Mouse (Mus musculus) embryonic stem cell, embryonic (primary cell): ENCODE measurements around the gene Rrp36.

ENCODE experiments used
- CTCF ChIA-PET, 4 experiments: fragments of 300-600 bp in 2 of 4; fragments of 350-600 bp in 2 of 4; sonication (Branson Sonifier 250); formaldehyde crosslinking; loops; one replicate each; lab custom pipeline; 2022; ENCODE audit warnings: inconsistent platforms in 2 of 4; lab: Charles Lee
- POLR2A ChIA-PET, 4 experiments: fragments of 300-600 bp in 2 of 4; fragments of 350-600 bp in 2 of 4; sonication (Branson Sonifier 250); formaldehyde crosslinking; loops; one replicate each; lab custom pipeline; 2022; ENCODE audit warnings: antibody characterized with exemption in 4 of 4, inconsistent platforms in 1 of 4; lab: Charles Lee

Gene Rrp36

GRCm38 (mm10) chr17:46674530-46675283 is 555 bp upstream of the Rrp36 start:
- ChIA-PET CTCF (interaction anchor here in 2 of 4 experiments (0.6 to 1.5 kb wide), 6 partner anchors 8 to 126 kb away, joined by 3 to 5 read pairs (median 4); no protein-coding TSS in a partner anchor), POLR2A (interaction anchor here in 3 of 4 experiments (0.6 to 3.0 kb wide), 39 partner anchors 8 to 846 kb away, joined by 3 to 26 read pairs (median 4); partner anchors contain the start of genes Cnpy3 (in 2 of the 3), Cul7 (in 2 of the 3), Ppp2r5d (in 2 of the 3) and Klc4 (in 1 of the 3))

GRCm38 (mm10) chr17:46669911-46670310 is 4.2 kb downstream of the Rrp36 start:
- CTCF ChIA-PET, result interaction anchor here in 3 of 4 experiments (0.6 to 1.9 kb wide), 5 partner anchors 13 to 298 kb away, joined by 3 to 6 read pairs (median 3); no protein-coding TSS in a partner anchor
- POLR2A ChIA-PET, result interaction anchor here in 3 of 4 experiments (0.6 to 10.4 kb wide), 8 partner anchors 9 to 117 kb away, joined by 3 to 84 read pairs (median 9); partner anchors contain the start of genes Klhdc3 (in 2 of the 3), Mea1 (in 2 of the 3) and 2310039H08Rik (in 1 of the 3)

- ChIA-PET POLR2A (interaction anchor here in 3 of 4 experiments (0.9 to 10.4 kb wide), 21 partner anchors 8 to 147 kb away, joined by 3 to 84 read pairs (median 4); partner anchors contain the start of genes Klhdc3 (in 2 of the 3), Mea1 (in 2 of the 3), Cul7 (in 1 of the 3) and Ppp2r5d (in 1 of the 3)), CTCF (interaction anchor here (0.5 to 1.6 kb wide), 7 partner anchors 20 to 1765 kb away, joined by 3 to 5 read pairs (median 3); partner anchors contain the start of gene Apobec2 (in 1 of the 4))
Measured at GRCm38 (mm10) chr17:46667712-46668111, 6.4 kb downstream of the Rrp36 start.

DNA sequence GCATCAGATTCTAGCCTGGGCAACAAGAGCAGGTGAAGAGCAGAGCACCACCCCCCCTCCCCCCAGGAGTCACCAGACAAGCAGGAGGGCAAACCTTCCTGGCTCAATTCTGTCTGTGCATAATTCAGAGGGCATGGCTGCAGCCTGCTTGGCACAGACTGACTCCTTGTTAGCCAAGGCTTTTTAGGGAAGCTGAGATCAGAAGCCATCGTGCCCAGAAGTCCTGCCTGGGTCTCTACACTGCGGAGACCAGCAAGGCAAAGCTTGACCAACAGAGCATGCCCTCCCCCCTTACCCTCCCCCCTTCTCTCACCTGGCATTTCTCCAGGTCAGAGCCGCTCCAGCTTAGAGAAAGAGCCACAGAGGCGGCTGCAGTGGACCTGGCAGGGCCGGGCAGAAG is 11.4 kb downstream of the Rrp36 start:
- ChIA-PET POLR2A (interaction anchor here in 2 of 4 experiments (0.6 to 2.4 kb wide), 7 partner anchors 10 to 178 kb away, joined by 3 to 12 read pairs (median 3); partner anchors contain the start of genes Cul7 (in 1 of the 2) and Ppp2r5d (in 1 of the 2)), CTCF (interaction anchor here in 2 of 4 experiments (0.6 kb wide), 3 partner anchors 34 to 291 kb away, joined by 3 to 10 read pairs (median 6); partner anchors contain the start of gene Ptk7 (in 1 of the 2))

DNA sequence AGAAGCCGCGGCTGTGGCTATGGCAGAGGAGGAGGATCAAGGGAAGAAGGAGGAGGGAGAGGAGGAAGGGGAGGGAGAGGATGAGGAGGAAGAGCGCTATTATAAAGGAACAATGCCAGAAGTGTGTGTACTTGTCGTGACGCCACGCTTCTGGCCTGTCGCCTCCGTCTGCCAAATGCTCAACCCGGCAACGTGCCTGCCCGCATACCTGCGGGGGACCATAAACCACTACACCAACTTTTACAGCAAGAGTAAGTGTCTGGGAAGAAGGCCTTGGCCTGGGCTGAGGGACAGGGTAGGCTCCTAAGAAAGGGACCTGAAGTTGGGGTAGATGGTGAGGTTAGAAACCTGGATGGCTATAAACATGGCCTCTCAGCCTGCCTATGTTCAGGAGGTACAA is 12.2 kb downstream of the Rrp36 start:
- ChIA-PET CTCF (interaction anchor here in 1 of 4 experiments (0.7 kb wide), 1 partner anchor 205 kb away, joined by 3 read pairs; no protein-coding TSS in a partner anchor), POLR2A (interaction anchor here in 3 of 4 experiments (0.6 to 2.4 kb wide), 4 partner anchors 9 to 120 kb away, joined by 3 to 12 read pairs (median 4); partner anchors contain the start of genes Cul7 (in 1 of the 3), Ppp2r5d (in 1 of the 3) and Rpl7l1 (in 1 of the 3))

- ChIA-PET POLR2A (interaction anchor here in 2 of 4 experiments (0.6 to 2.5 kb wide), 5 partner anchors 8 to 197 kb away, joined by 3 to 16 read pairs (median 6); partner anchors contain the start of genes Bicral (in 1 of the 2), Cul7 (in 1 of the 2) and Mea1 (in 1 of the 2)), CTCF (no interaction called here)
Measured at GRCm38 (mm10) chr17:46661351-46661750, 12.8 kb downstream of the Rrp36 start.

DNA sequence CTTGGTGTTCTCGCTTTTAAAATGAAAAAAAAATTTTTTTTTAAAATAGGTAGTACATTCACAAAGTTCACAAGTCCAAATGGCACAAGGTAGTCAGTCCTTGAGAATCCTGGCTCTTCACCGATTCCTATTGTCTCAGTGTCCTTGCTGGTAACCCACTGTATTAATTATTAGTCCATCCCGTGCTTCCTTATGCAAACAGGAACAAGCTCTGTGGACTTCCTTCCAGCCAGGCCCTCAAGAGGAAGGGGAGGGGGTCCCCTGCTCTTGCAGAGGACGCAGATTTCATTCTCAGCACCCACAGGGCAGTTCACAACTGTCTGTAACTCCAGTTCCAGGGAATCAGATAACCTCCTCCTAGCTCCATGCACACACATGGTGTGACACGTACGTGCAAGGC is 18.1 kb downstream of the Rrp36 start:
- ChIA-PET CTCF (interaction anchor here in 3 of 4 experiments (0.6 to 1.3 kb wide), 5 partner anchors 19 to 763 kb away, joined by 3 to 13 read pairs (median 3); partner anchors contain the start of gene Tjap1 (in 1 of the 3)), POLR2A (interaction anchor here in 3 of 4 experiments (0.6 to 2.4 kb wide), 9 partner anchors 9 to 118 kb away, joined by 3 to 13 read pairs (median 6); partner anchors contain the start of gene Mea1 (in 1 of the 3))

- ChIA-PET CTCF (interaction anchor here in 2 of 4 experiments (0.6 to 1.8 kb wide), 4 partner anchors 8 to 676 kb away, joined by 3 to 17 read pairs (median 4); no protein-coding TSS in a partner anchor), POLR2A (interaction anchor here in 3 of 4 experiments (0.6 to 3.2 kb wide), 26 partner anchors 10 to 684 kb away, joined by 3 to 17 read pairs (median 4); partner anchors contain the start of genes Ppp2r5d (in 2 of the 3), Rrp36 (in 2 of the 3), Klhdc3 (in 1 of the 3) and Mea1 (in 1 of the 3))
Measured at GRCm38 (mm10) chr17:46651755-46652547, 22.2 kb downstream of the Rrp36 start.

DNA sequence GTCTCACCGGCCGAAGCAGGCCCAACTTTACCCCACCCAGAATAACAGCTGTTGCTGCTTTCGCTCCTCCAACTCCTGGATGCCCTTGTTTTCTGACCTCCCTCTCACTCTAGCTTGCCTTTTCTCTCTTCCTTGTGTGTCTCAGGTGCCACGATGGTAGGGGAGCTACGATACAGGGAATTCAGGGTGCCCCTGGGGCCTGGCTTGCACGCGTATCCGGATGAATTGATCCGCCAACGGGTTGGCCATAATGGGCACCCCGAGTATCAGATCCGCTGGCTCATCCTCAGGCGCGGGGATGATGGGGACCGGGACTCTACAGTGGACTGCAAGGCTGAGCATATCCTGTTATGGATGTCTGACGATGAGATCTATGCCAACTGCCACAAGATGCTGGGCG is 22.9 kb downstream of the Rrp36 start:
- ChIA-PET POLR2A (interaction anchor here in 3 of 4 experiments (0.6 to 3.2 kb wide), 25 partner anchors 9 to 683 kb away, joined by 3 to 17 read pairs (median 4); partner anchors contain the start of genes Ppp2r5d (in 2 of the 3), Rrp36 (in 2 of the 3), Klhdc3 (in 1 of the 3) and Mea1 (in 1 of the 3)), CTCF (interaction anchor here (0.6 to 1.8 kb wide), 5 partner anchors 8 to 677 kb away, joined by 3 to 17 read pairs (median 3); no protein-coding TSS in a partner anchor)

- ChIA-PET POLR2A (interaction anchor here in 3 of 4 experiments (0.6 to 3.2 kb wide), 24 partner anchors 9 to 490 kb away, joined by 3 to 17 read pairs (median 4); partner anchors contain the start of genes Ppp2r5d (in 2 of the 3), Rrp36 (in 2 of the 3) and Ptk7 (in 1 of the 3)), CTCF (interaction anchor here in 2 of 4 experiments (0.7 to 0.8 kb wide), 2 partner anchors 44 to 65 kb away, joined by 3 read pairs; no protein-coding TSS in a partner anchor)
Measured at GRCm38 (mm10) chr17:46650232-46651031, 23.7 kb downstream of the Rrp36 start, which contains the start of gene Cul7. Gene Cul7 (plus strand): TSS chr17:46650337.

DNA sequence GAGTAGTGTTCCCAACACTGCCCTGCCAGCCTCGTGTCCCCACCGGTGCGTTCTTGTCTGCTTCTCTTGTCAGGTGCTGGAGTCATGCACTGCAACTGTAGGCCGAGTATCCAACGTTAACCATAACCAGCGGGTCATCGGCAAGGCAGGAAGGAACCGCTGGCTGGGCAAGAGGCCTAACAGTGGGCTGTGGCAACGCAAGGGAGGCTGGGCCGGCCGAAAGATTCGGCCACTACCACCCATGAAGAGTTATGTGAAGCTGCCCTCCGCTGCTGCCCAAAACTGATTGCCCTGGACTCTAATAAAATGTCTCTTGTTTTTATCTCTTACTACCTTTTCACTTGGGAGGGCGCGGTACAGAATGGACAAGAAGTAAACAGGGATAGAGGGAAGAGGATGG is 24.3 kb downstream of the Rrp36 start:
- POLR2A ChIA-PET, result interaction anchor here in 3 of 4 experiments (0.6 to 3.2 kb wide), 16 partner anchors 8 to 466 kb away, joined by 3 to 17 read pairs (median 5); partner anchors contain the start of genes Rrp36 (in 2 of the 3), Ppp2r5d (in 1 of the 3) and Ptk7 (in 1 of the 3)
- CTCF ChIA-PET, result no interaction called here

DNA sequence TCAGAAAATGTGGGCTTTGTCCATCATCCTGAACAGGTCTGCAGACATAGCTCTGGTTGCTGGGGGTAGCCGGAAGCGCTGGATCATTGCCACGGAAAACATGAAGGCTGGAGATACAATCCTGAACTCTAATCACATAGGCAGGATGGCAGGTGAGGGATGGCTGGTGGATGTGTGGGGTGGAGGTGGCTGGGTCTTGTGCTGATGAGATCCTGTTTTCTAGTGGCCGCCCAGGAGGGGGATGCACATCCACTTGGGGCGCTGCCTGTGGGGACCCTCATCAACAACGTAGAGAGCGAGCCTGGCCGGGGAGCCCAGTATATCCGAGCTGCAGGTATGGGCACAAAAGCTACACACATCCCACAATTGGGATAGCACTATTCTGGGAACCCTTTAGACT is 25.7 kb downstream of the Rrp36 start:
- ChIA-PET POLR2A (interaction anchor here in 2 of 4 experiments (1.0 to 2.1 kb wide), 4 partner anchors 11 to 31 kb away, joined by 3 to 8 read pairs (median 4); no protein-coding TSS in a partner anchor), CTCF (interaction anchor here in 2 of 4 experiments (0.6 kb wide), 2 partner anchors 30 to 92 kb away, joined by 3 to 6 read pairs; partner anchors contain the start of gene Mea1 (in 1 of the 2))

DNA sequence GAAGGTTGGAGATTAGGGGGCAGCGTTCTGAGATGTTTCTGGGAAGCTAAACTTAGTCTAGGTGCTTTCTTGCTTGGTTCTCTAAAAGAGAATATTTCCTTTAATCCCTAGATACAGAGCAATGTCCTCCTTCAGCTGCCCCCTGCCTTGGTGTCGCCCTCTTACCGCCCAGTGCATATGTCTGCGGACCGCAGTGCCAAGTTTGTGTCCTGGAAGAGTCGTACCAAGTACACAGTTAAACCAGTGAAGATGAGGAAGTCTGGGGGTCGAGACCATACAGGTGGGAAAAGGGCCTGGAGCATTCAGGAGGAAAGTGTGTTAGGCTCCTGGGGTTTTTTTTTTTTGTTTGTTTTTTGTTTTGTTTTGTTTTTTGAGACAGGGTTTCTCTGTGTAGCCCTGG is 26.9 kb downstream of the Rrp36 start:
- POLR2A ChIA-PET, result interaction anchor here in 3 of 4 experiments (0.5 to 2.1 kb wide), 7 partner anchors 9 to 211 kb away, joined by 3 to 8 read pairs (median 3); partner anchors contain the start of genes Bicral (in 1 of the 3) and Klhdc3 (in 1 of the 3)
- CTCF ChIA-PET, result interaction anchor here in 1 of 4 experiments (0.6 kb wide), 1 partner anchor 51 kb away, joined by 7 read pairs; no protein-coding TSS in a partner anchor

GRCm38 (mm10) chr17:46646322-46646662 is 27.9 kb downstream of the Rrp36 start:
- ChIA-PET POLR2A (no interaction called here), CTCF (no interaction called here)
